Mouse (Mus musculus) kidney, embryonic 16.5 days (tissue): Measurements from ENCODE around the gene 2210017I01Rik. TPM values are rescaled to one million over a fixed set of nuclear protein-coding genes. Genes with fewer than 3 reads are reported as not detected.
A peak's percentile ranks its signal among the peaks of the same experiment; 100 is the strongest.

Experiments
- ATAC-seq: fragments of 200-750 bp; cut with Nextera tagmentation; 2 replicates; pipeline ENCODE4 v1.8.0; 2017; ENCODE audit warnings: moderate TSS enrichment; ENCODE audit not compliant: low FRiP score, low TSS enrichment
- H3K27ac ChIP-seq: fragments of 300-500 bp; sonication (generic); 2 replicates; pipeline ENCODE4 v1.5.1; 2014; ENCODE audit warnings: low read length
- H3K27me3 ChIP-seq: fragments of 300-500 bp; sonication (generic); 2 replicates; pipeline ENCODE4 v1.6.1; 2014; ENCODE audit warnings: low read length, control low read depth, mixed read lengths; ENCODE audit not compliant: insufficient read depth
- H3K36me3 ChIP-seq: fragments of 300-500 bp; sonication (generic); 2 replicates; pipeline ENCODE4 v1.6.1; 2014; ENCODE audit warnings: low read length, control low read depth, mixed read lengths; ENCODE audit not compliant: insufficient read depth
- H3K4me1 ChIP-seq: fragments of 300-500 bp; sonication (generic); 2 replicates; pipeline ENCODE4 v1.6.1; 2014; ENCODE audit warnings: low read length, control low read depth, mixed read lengths; ENCODE audit not compliant: insufficient read depth
- H3K4me2 ChIP-seq: fragments of 300-500 bp; sonication (generic); replicated peaks from 2 replicates; pipeline ENCODE4 v1.6.1; 2014; ENCODE audit warnings: low read depth, low read length
- H3K4me3 ChIP-seq: fragments of 300-500 bp; sonication (generic); 2 replicates; pipeline ENCODE4 v1.5.1; 2014; ENCODE audit warnings: mild to moderate bottlenecking, low read length
- H3K9ac ChIP-seq: fragments of 300-500 bp; sonication (generic); replicated peaks from 2 replicates; pipeline ENCODE4 v1.6.1; 2014; ENCODE audit warnings: low read length
- H3K9me3 ChIP-seq: fragments of 300-500 bp; sonication (generic); 2 replicates; pipeline ENCODE4 v1.6.1; 2016; ENCODE audit warnings: low read length, control low read depth
- WGBS: fragments of 180-500 bp; shearing (Covaris S2); extraction: QIAGEN DNeasy Blood & Tissue Kit; methylation state at CpG from one replicate; pipeline ENCODE4 v1.1.7; 2014; 5-methylcytosine and 5-hydroxymethylcytosine counted together
- polyA plus RNA-seq: library from polyadenylated mRNA; unstranded; fragments of >200 nt; fragmentation: Nextera tagmentation; extraction: Ambion mirVana; gene quantifications from 2 replicates; pipeline ENCODE4 v1.2.1, GENCODE M21; 2015

2210017I01Rik gene
- polyA plus RNA-seq, 1 experiment from 2014 or later, result not detected

GRCm38 (mm10) chr3:92572514-92573155 is 34.7 kb downstream of the 2210017I01Rik start:
- Histone ChIP-seq H3K9ac (no peak overlapping the region), H3K4me3 (no peak overlapping the region), H3K9me3 (no peaks in the 10 kb centered on the region), H3K36me3 (no peaks in the 10 kb centered on the region), H3K4me2 (no peak overlapping the region), H3K4me1 (peaks cover 14% of the 10 kb centered on the region), H3K27ac (no peak overlapping the region; the same call in 1 of the 2 replicates), H3K27me3 (no peaks in the 10 kb centered on the region)
- ATAC-seq, result peak; percentile 65
- 19% methylated on average over 2 of the region's 2 CpGs for WGBS

DNA sequence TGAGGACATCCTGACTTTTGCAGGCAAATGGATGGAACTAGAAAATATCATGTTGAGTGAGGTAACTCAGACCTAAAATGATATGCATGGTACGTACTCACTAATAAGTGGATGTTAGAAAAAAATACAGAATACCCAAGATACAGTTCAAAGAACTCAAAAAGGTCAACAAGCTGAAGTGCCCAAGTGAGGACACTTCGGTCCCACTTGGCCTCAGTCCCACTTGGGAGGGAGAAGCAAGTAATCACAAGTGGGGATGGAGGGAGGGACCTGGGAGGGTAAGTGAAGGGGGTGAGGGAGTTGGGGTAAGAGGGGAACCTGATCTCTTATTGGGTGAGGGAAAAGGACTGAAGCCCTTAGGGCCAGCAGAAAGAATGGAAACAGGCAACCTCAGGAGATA is 38.5 kb downstream of the 2210017I01Rik start:
- Histone ChIP-seq H3K36me3 (no peaks in the 10 kb centered on the region), H3K27ac (no peak overlapping the region), H3K4me2 (no peak overlapping the region), H3K27me3 (no peaks in the 10 kb centered on the region), H3K9me3 (no peaks in the 10 kb centered on the region), H3K4me3 (no peak overlapping the region), H3K4me1 (peaks cover 14% of the 10 kb centered on the region), H3K9ac (no peak overlapping the region)
- no peak for ATAC-seq
- 94% methylated on average over 2 of the region's 2 CpGs for WGBS

DNA sequence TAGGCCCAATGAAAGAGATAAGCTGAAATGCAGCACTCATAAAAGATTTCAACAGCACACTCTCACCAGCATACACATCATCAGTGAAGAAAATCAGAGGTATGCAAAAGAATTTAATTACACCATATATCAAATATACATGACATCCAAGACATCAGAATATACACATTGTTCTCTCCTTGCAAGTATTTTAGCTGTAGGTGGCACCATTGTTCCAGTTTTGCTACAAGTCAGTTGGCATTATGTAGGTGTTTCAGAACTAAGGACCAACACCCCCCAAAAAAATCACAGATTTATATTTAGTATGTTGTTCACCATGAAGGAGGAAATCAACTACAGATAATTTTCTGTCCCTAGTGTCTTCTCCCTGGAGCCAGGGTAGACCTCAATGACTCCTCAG is 41.9 kb downstream of the 2210017I01Rik start:
- Histone ChIP-seq H3K4me3 (no peak overlapping the region), H3K4me2 (no peak overlapping the region), H3K9ac (no peak overlapping the region), H3K27ac (no peak overlapping the region), H3K27me3 (no peaks in the 10 kb centered on the region), H3K4me1 (no peaks in the 10 kb centered on the region), H3K9me3 (no peaks in the 10 kb centered on the region), H3K36me3 (no peaks in the 10 kb centered on the region)
- no peak for ATAC-seq

Other genes starting within 250 kb of the 2210017I01Rik start
- 38.9 and 39.7 TPM in 2 replicates for gene Sprr2f, start 242.3 kb downstream of the 2210017I01Rik start, polyA plus RNA-seq
- gene Sprr2h, start 221.8 kb downstream of the 2210017I01Rik start, polyA plus RNA-seq, result not detected in 2 replicates
- gene Sprr2i, start 199.5 kb downstream of the 2210017I01Rik start, polyA plus RNA-seq, result not detected in 2 replicates
- gene Sprr2j-ps, start 189.4 kb downstream of the 2210017I01Rik start, polyA plus RNA-seq, result not detected in 2 replicates
- 8.3 and 22.7 TPM in 2 replicates for gene Gm9774, start 178.1 kb downstream of the 2210017I01Rik start, polyA plus RNA-seq
- gene Sprr2k, start 174.9 kb downstream of the 2210017I01Rik start, polyA plus RNA-seq, result not detected in 2 replicates
- gene Sprr1b, start 168.7 kb downstream of the 2210017I01Rik start, polyA plus RNA-seq, result 0.30 TPM in 1 of 2 replicates, not detected in the other
- not detected in 2 replicates for gene Sprr3, start 148.8 kb downstream of the 2210017I01Rik start, polyA plus RNA-seq
- 45.9 TPM in 2 replicates for gene Sprr1a, start 121.6 kb downstream of the 2210017I01Rik start, polyA plus RNA-seq
- not detected in 2 replicates for gene Sprr4, start 107.0 kb downstream of the 2210017I01Rik start, polyA plus RNA-seq
- not detected in 2 replicates for gene 2310046K23Rik, start 73.0 kb downstream of the 2210017I01Rik start, polyA plus RNA-seq
- 0.64 and 1.4 TPM in 2 replicates for gene Ivl, start 33.8 kb downstream of the 2210017I01Rik start, polyA plus RNA-seq
- not detected in 2 replicates for gene Smcp, start 18.5 kb downstream of the 2210017I01Rik start, polyA plus RNA-seq
- gene Lce6a, start 14.2 kb upstream of the 2210017I01Rik start, polyA plus RNA-seq, result not detected in 2 replicates
- not detected in 2 replicates for gene Lce1a1, start 40.8 kb upstream of the 2210017I01Rik start, polyA plus RNA-seq
- not detected in 2 replicates for gene Lce1b, start 49.4 kb upstream of the 2210017I01Rik start, polyA plus RNA-seq
- gene Lce1a2, start 62.8 kb upstream of the 2210017I01Rik start, polyA plus RNA-seq, result not detected in 2 replicates
- not detected in 2 replicates for gene Lce1c, start 71.8 kb upstream of the 2210017I01Rik start, polyA plus RNA-seq
- not detected in 2 replicates for gene Lce1d, start 79.7 kb upstream of the 2210017I01Rik start, polyA plus RNA-seq
- not detected in 2 replicates for gene Lce1e, start 101.6 kb upstream of the 2210017I01Rik start, polyA plus RNA-seq
- gene Lce1f, start 112.9 kb upstream of the 2210017I01Rik start, polyA plus RNA-seq, result not detected in 2 replicates
- gene Gm38119, start 131.6 kb upstream of the 2210017I01Rik start, polyA plus RNA-seq, result not detected in 2 replicates
- 0.17 TPM in 1 of 2 replicates, not detected in the other for gene Lce1g, start 144.8 kb upstream of the 2210017I01Rik start, polyA plus RNA-seq
- gene Lce1h, start 157.6 kb upstream of the 2210017I01Rik start, polyA plus RNA-seq, result not detected in 2 replicates
- not detected in 2 replicates for gene Lce1i, start 171.4 kb upstream of the 2210017I01Rik start, polyA plus RNA-seq
- gene Lce1j, start 183.0 kb upstream of the 2210017I01Rik start, polyA plus RNA-seq, result not detected in 2 replicates
- not detected in 2 replicates for gene Lce1k, start 200.4 kb upstream of the 2210017I01Rik start, polyA plus RNA-seq
- gene Kprp, start 219.8 kb upstream of the 2210017I01Rik start, polyA plus RNA-seq, result 0.07 TPM in 1 of 2 replicates, not detected in the other
- gene Lce1l, start 243.8 kb upstream of the 2210017I01Rik start, polyA plus RNA-seq, result not detected in 2 replicates